Mouse (Mus musculus) MEL (cell line): ENCODE results near the gene Atp6v1e2. TPM values are rescaled to one million over a fixed set of nuclear protein-coding genes. Genes with fewer than 3 reads are reported as not detected.

Source experiments
- DNase-seq: peaks from one replicate; pipeline ENCODE4 v3.0.0; 2011; ENCODE audit warnings: low read depth, low spot score
- H3K27ac ChIP-seq: 2 replicates; pipeline ENCODE4 v1.5.1; 2012; ENCODE audit warnings: low read depth, mild to moderate bottlenecking, control low read depth, low read length, moderate library complexity; ENCODE audit not compliant: control insufficient read depth
- H3K27me3 ChIP-seq, 2 experiments: fragments of 150-350 bp in 1 of 2; sonication (generic) in 1 of 2; 2 replicates each; pipeline ENCODE4 v1.6.1; 2012; ENCODE audit warnings: low read length in 2 of 2, mild to moderate bottlenecking in 2 of 2, improper control_type of control experiment in 1 of 2, moderate library complexity in 1 of 2; ENCODE audit not compliant: insufficient read depth in 2 of 2, control insufficient read depth in 1 of 2
- H3K36me3 ChIP-seq, 2 experiments: 2 replicates each; pipeline ENCODE4 v1.6.1; 2012 to 2014; ENCODE audit warnings: low read length in 2 of 2, improper control_type of control experiment in 1 of 2, inconsistent platforms in 1 of 2, mild to moderate bottlenecking in 1 of 2; ENCODE audit not compliant: insufficient read depth in 2 of 2, control insufficient read depth in 1 of 2
- H3K4me1 ChIP-seq, 2 experiments: fragments of 150-350 bp in 1 of 2; sonication (generic) in 1 of 2; 2 replicates each; pipeline ENCODE4 v1.6.1; 2012; ENCODE audit warnings: low read length in 2 of 2, improper control_type of control experiment in 1 of 2, mild to moderate bottlenecking in 1 of 2; ENCODE audit not compliant: insufficient read depth in 2 of 2, control insufficient read depth in 1 of 2
- H3K4me3 ChIP-seq, 2 experiments: fragments of 150-350 bp in 1 of 2; sonication (generic) in 1 of 2; 2 replicates each; pipeline ENCODE4 v1.5.1; 2012; ENCODE audit warnings: low read depth in 2 of 2, low read length in 2 of 2, mild to moderate bottlenecking in 2 of 2, moderate library complexity in 2 of 2, control low read depth in 1 of 2, improper control_type of control experiment in 1 of 2; ENCODE audit not compliant: control insufficient read depth in 1 of 2, insufficient read depth in 1 of 2
- H3K79me2 ChIP-seq: 2 replicates; pipeline ENCODE4 v1.6.1; 2012; ENCODE audit warnings: mild to moderate bottlenecking, low read length, moderate library complexity; ENCODE audit not compliant: control insufficient read depth, poor library complexity, insufficient read depth
- H3K9ac ChIP-seq: 2 replicates; pipeline ENCODE4 v1.6.1; 2012; ENCODE audit warnings: low read depth, mild to moderate bottlenecking, control low read depth, low read length, moderate library complexity; ENCODE audit not compliant: control insufficient read depth, poor library complexity, severe bottlenecking
- H3K9me3 ChIP-seq: fragments of 150-350 bp; sonication (generic); replicated peaks from 2 replicates; pipeline ENCODE4 v1.6.1; 2012; ENCODE audit warnings: mild to moderate bottlenecking, low read length, improper control_type of control experiment, moderate library complexity; ENCODE audit not compliant: insufficient read depth
- BHLHE40 ChIP-seq: IDR thresholded peaks from 2 replicates; pipeline ENCODE4 v1.6.1; 2012; ENCODE audit warnings: low read depth, mild to moderate bottlenecking, inconsistent platforms, low read length, improper control_type of control experiment, borderline replicate concordance
- CHD1 ChIP-seq: IDR thresholded peaks from 2 replicates; pipeline ENCODE4 v1.6.1; 2012; ENCODE audit warnings: low read depth, mild to moderate bottlenecking, inconsistent platforms, low read length, improper control_type of control experiment
- CTCF ChIP-seq, 3 experiments: IDR thresholded peaks in 2 of 3; conservative IDR thresholded peaks in 1 of 3; 2 replicates each; pipeline ENCODE4 v1.5.1; 2011 to 2012; ENCODE audit warnings: low read length in 3 of 3, low read depth in 2 of 3, mild to moderate bottlenecking in 2 of 3, improper control_type of control experiment in 1 of 3, inconsistent platforms in 1 of 3, mixed read lengths in 1 of 3, moderate library complexity in 1 of 3; ENCODE audit not compliant: control insufficient read depth in 1 of 3, insufficient read depth in 1 of 3, poor library complexity in 1 of 3, severe bottlenecking in 1 of 3
- ELF1 ChIP-seq: IDR thresholded peaks from 2 replicates; pipeline ENCODE4 v1.6.1; 2014; ENCODE audit warnings: low read depth, mild to moderate bottlenecking, inconsistent platforms, low read length, improper control_type of control experiment, moderate library complexity
- ETS1 ChIP-seq: IDR thresholded peaks from 2 replicates; pipeline ENCODE4 v1.6.1; 2012; ENCODE audit warnings: low read depth, mild to moderate bottlenecking, inconsistent platforms, low read length, improper control_type of control experiment, moderate library complexity
- MAFK ChIP-seq: IDR thresholded peaks from 2 replicates; pipeline ENCODE4 v1.6.1; 2011; ENCODE audit warnings: low read depth, mild to moderate bottlenecking, low read length, improper control_type of control experiment, borderline replicate concordance
- MAZ ChIP-seq: IDR thresholded peaks from 2 replicates; pipeline ENCODE4 v1.6.1; 2012; ENCODE audit warnings: low read depth, mild to moderate bottlenecking, inconsistent platforms, low read length, improper control_type of control experiment
- MXI1 ChIP-seq: IDR thresholded peaks from 2 replicates; pipeline ENCODE4 v1.6.1; 2011; ENCODE audit warnings: mild to moderate bottlenecking, low read depth, low read length, improper control_type of control experiment
- NELFE ChIP-seq: IDR thresholded peaks from 2 replicates; pipeline ENCODE4 v1.6.1; 2011; ENCODE audit warnings: low read depth, low read length, improper control_type of control experiment
- NRF1 ChIP-seq: IDR thresholded peaks from 2 replicates; pipeline ENCODE4 v1.6.1; 2014; ENCODE audit warnings: low read depth, mild to moderate bottlenecking, inconsistent platforms, low read length, improper control_type of control experiment, moderate library complexity; ENCODE audit not compliant: poor library complexity, insufficient read depth, severe bottlenecking
- POLR2AphosphoS5 ChIP-seq: IDR thresholded peaks from 2 replicates; pipeline ENCODE4 v1.6.1; 2012; ENCODE audit warnings: low read depth, borderline replicate concordance, mild to moderate bottlenecking, inconsistent platforms, low read length, moderate library complexity, mixed read lengths
- RCOR1 ChIP-seq: IDR thresholded peaks from 2 replicates; pipeline ENCODE4 v1.6.1; 2012; ENCODE audit warnings: low read depth, mild to moderate bottlenecking, inconsistent platforms, low read length, improper control_type of control experiment
- SMC3 ChIP-seq: IDR thresholded peaks from 2 replicates; pipeline ENCODE4 v1.6.1; 2011; ENCODE audit warnings: low read depth, low read length, improper control_type of control experiment
- ZNF384 ChIP-seq: IDR thresholded peaks from 2 replicates; pipeline ENCODE4 v1.6.1; 2012; ENCODE audit warnings: low read depth, mild to moderate bottlenecking, inconsistent platforms, low read length, improper control_type of control experiment
- polyA plus RNA-seq, 2 experiments: library from polyadenylated mRNA; stranded (reverse) in 1 of 2; unstranded in 1 of 2; fragments of >175 nt in 1 of 2; fragments of >200 nt in 1 of 2; gene quantifications; 2 replicates each; pipeline versions ENCODE4 v1.2.1 to v1.2.4; 2012; ENCODE audit warnings: low replicate concordance in 2 of 2, low read depth in 1 of 2; ENCODE audit not compliant: insufficient read length in 2 of 2, insufficient read depth in 1 of 2, missing spikeins in 1 of 2
- total RNA-seq: library from RNA; depleted of rRNA; stranded (reverse); fragments of 300-350 nt; gene quantifications from 2 replicates; pipeline ENCODE4 v1.2.3, GENCODE M21; 2012

Atp6v1e2 gene
- total and polyA plus RNA-seq, 3 experiments, result not detected

- no peak for DNase-seq
- Histone ChIP-seq H3K27me3 (no peaks in the 10 kb centered on the region; a peak in 1 of 4 replicates), H3K4me1 (peaks cover 0 to 4% of the 10 kb centered on the region in 2 experiments; a peak in 1 of 4 replicates), H3K9ac (no peak overlapping the region), H3K4me3 (no peak overlapping the region), H3K9me3 (no peaks in the 10 kb centered on the region), H3K27ac (no peak overlapping the region), H3K79me2 (no peaks in the 10 kb centered on the region), H3K36me3 (peaks cover 0 to 2% of the 10 kb centered on the region in 2 experiments; a peak in 1 of 4 replicates)
- TF ChIP-seq NELFE, result no peak
- no peak for TF ChIP-seq ELF1
- TF ChIP-seq MAFK, result no peak
- TF ChIP-seq CHD1, result no peak
- no peak for TF ChIP-seq SMC3
- no peak for TF ChIP-seq ZNF384
- no peak for TF ChIP-seq POLR2AphosphoS5
- TF ChIP-seq CTCF (IDR thresholded peaks at IDR 0.05 in 2 of 3, conservative IDR thresholded peaks at IDR 0.05 in 1 of 3; ENCODE audit: control insufficient read depth in 1 of 3, insufficient read depth in 1 of 3, low read depth in 2 of 3, low read length in 3 of 3, poor library complexity in 1 of 3, severe bottlenecking in 1 of 3), result no peak
- no peak for TF ChIP-seq ETS1
These were observed 1.1 kb upstream of the Atp6v1e2 start for GRCm38 (mm10) chr17:86948801-86949200.

- TF ChIP-seq MAZ, result peak; percentile 57; the same call in 1 of the 2 replicates
- TF ChIP-seq MAFK, result no peak
- peaks cover 0 to 4% of the 10 kb centered on the region in 2 experiments; a peak in 1 of 4 replicates for H3K4me1 ChIP-seq
- peaks cover 0 to 1% of the 10 kb centered on the region in 2 experiments; a peak in 1 of 4 replicates for H3K27me3 ChIP-seq
- no peaks in the 10 kb centered on the region for H3K9me3 ChIP-seq
- peak overlapping the region; percentile 61; the same call in 1 of the 2 replicates for H3K9ac ChIP-seq
- H3K79me2 ChIP-seq, result no peaks in the 10 kb centered on the region
- H3K4me3 ChIP-seq, result peak overlapping the region; percentile 63
- peaks cover 0 to 2% of the 10 kb centered on the region in 2 experiments; a peak in 1 of 4 replicates for H3K36me3 ChIP-seq
- peak; percentile 81 for DNase-seq
- H3K27ac ChIP-seq, result no peak overlapping the region
These were observed 1.6 kb downstream of the Atp6v1e2 start for GRCm38 (mm10) chr17:86946078-86946477.

DNA sequence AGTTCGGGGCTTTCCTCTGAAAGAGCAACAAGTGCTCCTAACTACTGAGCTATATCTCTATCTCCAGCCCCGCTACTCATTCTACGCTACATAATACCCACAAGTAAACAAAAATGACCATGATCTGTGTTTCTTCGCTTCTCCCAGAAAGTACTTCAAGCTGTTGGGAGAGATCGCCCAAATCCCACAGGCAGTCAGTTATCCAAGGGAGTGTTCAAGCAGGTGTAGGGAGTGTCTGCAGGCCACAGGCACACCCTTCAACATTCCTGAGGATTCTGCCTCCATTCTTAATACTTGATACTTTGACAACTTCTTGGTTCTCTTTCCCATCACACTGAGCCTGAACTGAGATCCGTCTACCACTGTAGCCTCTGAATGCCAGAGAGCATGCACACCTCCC is 4.5 kb downstream of the Atp6v1e2 start:
- peaks cover 0 to 1% of the 10 kb centered on the region in 2 experiments; a peak in 1 of 4 replicates for H3K27me3 ChIP-seq
- TF ChIP-seq RCOR1 (no peak), MXI1 (no peak), BHLHE40 (no peak), NRF1 (no peak), ZNF384 (no peak)
- no peak for DNase-seq

More for the DNA sequence above, 4.5 kb downstream of the Atp6v1e2 start:
- Histone ChIP-seq H3K9me3 (no peaks in the 10 kb centered on the region), H3K36me3 (peaks cover 0 to 4% of the 10 kb centered on the region in 2 experiments; a peak in 1 of 4 replicates), H3K27ac (no peak overlapping the region), H3K79me2 (no peaks in the 10 kb centered on the region), H3K9ac (no peak overlapping the region), H3K4me3 (no peak overlapping the region), H3K4me1 (peaks cover 0 to 4% of the 10 kb centered on the region in 2 experiments; a peak in 1 of 4 replicates)
